Mouse (Mus musculus) hindbrain, embryonic 14.5 days (tissue): ENCODE results near the gene Ess2. TPM values are rescaled to one million over a fixed set of nuclear protein-coding genes. Genes with fewer than 3 reads are reported as not detected.
"Not testable (repeated sequence)": the region's sequence is repeated elsewhere in the genome, so short reads cannot be mapped to it uniquely, and the experiment has no call there.

ENCODE experiments used
- ATAC-seq: fragments of 200-750 bp; cut with Nextera tagmentation; 2 replicates; pipeline ENCODE4 v1.8.0; 2017; ENCODE audit warnings: moderate number of reproducible peaks, mild to moderate bottlenecking, moderate TSS enrichment, moderate library complexity; ENCODE audit not compliant: low FRiP score
- DNase-seq: peaks from one replicate; pipeline ENCODE4 v3.0.0-alpha.2; 2015; ENCODE audit warnings: low spot score
- H3K27ac ChIP-seq: fragments of 300-500 bp; sonication (generic); 2 replicates; pipeline ENCODE4 v1.5.1; 2014; ENCODE audit warnings: mild to moderate bottlenecking, moderate library complexity
- H3K27me3 ChIP-seq: fragments of 300-500 bp; sonication (generic); 2 replicates; pipeline ENCODE4 v1.6.1; 2014; ENCODE audit warnings: mild to moderate bottlenecking, low read length, mixed read lengths; ENCODE audit not compliant: control insufficient read depth, insufficient read depth
- H3K36me3 ChIP-seq: fragments of 300-500 bp; sonication (generic); replicated peaks from 2 replicates; pipeline ENCODE4 v1.6.1; 2014; ENCODE audit not compliant: control insufficient read depth, insufficient read depth
- H3K4me1 ChIP-seq: fragments of 300-500 bp; sonication (generic); replicated peaks from 2 replicates; pipeline ENCODE4 v1.6.1; 2014; ENCODE audit warnings: antibody characterized with exemption, low read length, mixed read lengths; ENCODE audit not compliant: control insufficient read depth, insufficient read depth
- H3K4me2 ChIP-seq: fragments of 300-500 bp; sonication (generic); replicated peaks from 2 replicates; pipeline ENCODE4 v1.6.1; 2014; ENCODE audit warnings: mild to moderate bottlenecking, moderate library complexity
- H3K4me3 ChIP-seq: fragments of 300-500 bp; sonication (generic); replicated peaks from 2 replicates; pipeline ENCODE4 v1.5.1; 2014; ENCODE audit warnings: mild to moderate bottlenecking, low read length
- H3K9ac ChIP-seq: fragments of 300-500 bp; sonication (generic); 2 replicates; pipeline ENCODE4 v1.6.1; 2014
- H3K9me3 ChIP-seq: fragments of 300-500 bp; sonication (generic); 2 replicates; pipeline ENCODE4 v1.6.1; 2016; ENCODE audit warnings: low read length; ENCODE audit not compliant: control insufficient read depth
- WGBS: fragments of 180-500 bp; shearing (Covaris S2); extraction: QIAGEN DNeasy Blood & Tissue Kit; methylation state at CpG from one replicate; pipeline ENCODE4 v1.1.7; 2014; 5-methylcytosine and 5-hydroxymethylcytosine counted together
- polyA plus RNA-seq: library from polyadenylated mRNA; unstranded; fragments of >200 nt; fragmentation: Nextera tagmentation; extraction: Ambion mirVana; gene quantifications from 2 replicates; pipeline ENCODE4 v1.2.1, GENCODE M21; 2014

Ess2 gene
- polyA plus RNA-seq, result 38.9 and 41.0 TPM in 2 replicates

GRCm38 (mm10) chr16:17911052-17911595, at the start of gene Ess2:
Gene Ess2 (minus strand): TSS chr16:17911348.
- peak; percentile 97 for DNase-seq
- peak; percentile 94 for ATAC-seq
- under 1% methylated on average over 35 of the region's 35 CpGs for WGBS
- Histone ChIP-seq H3K4me1 (peaks cover 10% of the 10 kb centered on the region), H3K4me3 (peak within 1 kb of the TSS; percentile 73), H3K9me3 (no peaks in the 10 kb centered on the region), H3K9ac (peak within 1 kb of the TSS; percentile 80), H3K36me3 (peaks cover 33% of the 10 kb centered on the region), H3K27ac (peak within 1 kb of the TSS; percentile 79), H3K27me3 (peaks cover 46% of the 10 kb centered on the region), H3K4me2 (peak within 1 kb of the TSS; percentile 94)

- H3K4me3 ChIP-seq, H3K4me2 ChIP-seq, H3K27ac ChIP-seq, DNase-seq, H3K36me3 ChIP-seq, H3K4me1 ChIP-seq, H3K27me3 ChIP-seq, ATAC-seq, H3K9me3 ChIP-seq, H3K9ac ChIP-seq: not testable (repeated sequence)
- 97% methylated on average over 17 of the region's 17 CpGs for WGBS
These were observed 45.0 kb upstream of the Ess2 start for GRCm38 (mm10) chr16:17956052-17956638.

- ATAC-seq, result no peak
- H3K9ac ChIP-seq, result no peak overlapping the region
- H3K9me3 ChIP-seq, result no peaks in the 10 kb centered on the region
- WGBS, result over 99% methylated on average over 3 of the region's 4 CpGs
- no peaks in the 10 kb centered on the region for H3K36me3 ChIP-seq
- no peak overlapping the region for H3K27ac ChIP-seq
- H3K27me3 ChIP-seq, result no peaks in the 10 kb centered on the region
- DNase-seq, result no peak
- no peak overlapping the region for H3K4me2 ChIP-seq
- H3K4me1 ChIP-seq, result peaks cover 4% of the 10 kb centered on the region; the same call in 1 of the 2 replicates
- H3K4me3 ChIP-seq, result no peak overlapping the region
These were observed 40.5 kb upstream of the Ess2 start for GRCm38 (mm10) chr16:17951618-17952017.

GRCm38 (mm10) chr16:17950068-17950467, 38.9 kb upstream of the Ess2 start:
- no peaks in the 10 kb centered on the region for H3K9me3 ChIP-seq
- ATAC-seq (no peak), DNase-seq (no peak)
- peaks cover 4% of the 10 kb centered on the region; the same call in 1 of the 2 replicates for H3K4me1 ChIP-seq
- H3K36me3 ChIP-seq, result no peaks in the 10 kb centered on the region
- no peak overlapping the region for H3K4me3 ChIP-seq
- H3K4me2 ChIP-seq, result no peak overlapping the region
- WGBS, result 47% methylated on average over 4 of the region's 4 CpGs
- no peak overlapping the region for H3K27ac ChIP-seq
- no peaks in the 10 kb centered on the region for H3K27me3 ChIP-seq
- H3K9ac ChIP-seq, result no peak overlapping the region

- Histone ChIP-seq H3K4me1 (peaks cover 4% of the 10 kb centered on the region; the same call in 1 of the 2 replicates), H3K4me2 (no peak overlapping the region), H3K27me3 (no peaks in the 10 kb centered on the region), H3K9me3 (no peaks in the 10 kb centered on the region), H3K27ac (peak overlapping the region; percentile 9; the same call in 1 of the 2 replicates), H3K4me3 (no peak overlapping the region), H3K36me3 (no peaks in the 10 kb centered on the region), H3K9ac (no peak overlapping the region)
- ATAC-seq, result peak; percentile 60; the same call in 1 of the 2 replicates
- DNase-seq, result no peak
- WGBS, result 18% methylated on average over 2 of the region's 2 CpGs
These were observed 38.3 kb upstream of the Ess2 start for GRCm38 (mm10) chr16:17949421-17949877.

GRCm38 (mm10) chr16:17945081-17945831, 34.1 kb upstream of the Ess2 start:
- Histone ChIP-seq H3K4me3 (no peak overlapping the region), H3K4me1 (peaks cover 3% of the 10 kb centered on the region; the same call in 1 of the 2 replicates), H3K27ac (no peak overlapping the region), H3K4me2 (no peak overlapping the region), H3K9ac (no peak overlapping the region), H3K27me3 (no peaks in the 10 kb centered on the region), H3K9me3 (no peaks in the 10 kb centered on the region), H3K36me3 (no peaks in the 10 kb centered on the region)
- WGBS, result 61% methylated on average over 7 of the region's 7 CpGs
- no peak for ATAC-seq
- DNase-seq, result no peak

GRCm38 (mm10) chr16:17943466-17943865, 32.3 kb upstream of the Ess2 start:
- ATAC-seq (no peak), DNase-seq (no peak)
- no peak overlapping the region for H3K27ac ChIP-seq
- H3K4me1 ChIP-seq, result no peaks in the 10 kb centered on the region
- H3K9me3 ChIP-seq, result no peaks in the 10 kb centered on the region
- no peak overlapping the region for H3K9ac ChIP-seq
- no peaks in the 10 kb centered on the region for H3K27me3 ChIP-seq
- H3K4me3 ChIP-seq, result no peak overlapping the region
- H3K4me2 ChIP-seq, result no peak overlapping the region
- 73% methylated on average over 8 of the region's 8 CpGs for WGBS
- no peaks in the 10 kb centered on the region for H3K36me3 ChIP-seq

- Histone ChIP-seq H3K4me2 (no peak overlapping the region), H3K4me3 (no peak overlapping the region), H3K4me1 (no peaks in the 10 kb centered on the region), H3K27me3 (no peaks in the 10 kb centered on the region), H3K9ac (no peak overlapping the region), H3K27ac (no peak overlapping the region), H3K9me3 (no peaks in the 10 kb centered on the region), H3K36me3 (no peaks in the 10 kb centered on the region)
- ATAC-seq, result no peak
- 48% methylated on average over 9 of the region's 9 CpGs for WGBS
- no peak for DNase-seq
These were observed 28.2 kb upstream of the Ess2 start for GRCm38 (mm10) chr16:17939255-17939751.

GRCm38 (mm10) chr16:17938821-17939220, 27.7 kb upstream of the Ess2 start:
- Histone ChIP-seq H3K4me1 (no peaks in the 10 kb centered on the region), H3K27me3 (no peaks in the 10 kb centered on the region), H3K4me2 (no peak overlapping the region), H3K36me3 (no peaks in the 10 kb centered on the region), H3K4me3 (no peak overlapping the region), H3K27ac (no peak overlapping the region), H3K9ac (no peak overlapping the region), H3K9me3 (no peaks in the 10 kb centered on the region)
- DNase-seq, result peak; percentile 65
- ATAC-seq, result peak; percentile 59; the same call in 1 of the 2 replicates
- 8% methylated on average over 7 of the region's 7 CpGs for WGBS
